Mouse (Mus musculus): ENCODE measurements around the gene Htr6. TPM values are rescaled to one million over a fixed set of nuclear protein-coding genes. Genes with fewer than 3 reads are reported as not detected.

Gene Htr6
- polyA plus RNA-seq, 1 experiment from 2014 or later, result not detected

DNA sequence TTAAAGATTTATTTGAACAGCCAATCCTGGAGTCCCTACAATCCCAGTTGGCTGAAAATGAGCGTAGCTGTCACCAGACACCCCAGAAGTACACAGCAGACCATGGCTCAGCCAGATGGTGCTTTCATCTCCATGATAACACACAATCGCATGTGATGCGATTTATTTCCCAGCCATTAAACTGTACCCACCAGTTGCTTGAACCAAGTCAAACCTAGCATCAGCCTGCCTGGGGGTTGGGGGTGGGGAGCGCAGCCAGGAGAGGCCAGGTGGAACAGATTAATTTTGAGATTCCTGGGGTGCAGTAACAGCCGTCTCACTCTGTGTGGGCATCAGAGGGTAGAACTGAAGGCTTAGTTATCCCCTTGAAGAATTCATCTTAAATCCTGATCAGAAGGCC is 29.0 kb downstream of the Htr6 start:
- Histone ChIP-seq H3K4me2 (ENCODE audit: low read depth, low read length) (no peak overlapping the region), H3K27ac (ENCODE audit: low read length) (no peak overlapping the region), H3K9ac (ENCODE audit: low read length) (no peak overlapping the region), H3K9me3 (replicated peaks; ENCODE audit: control insufficient read depth, low read length) (peaks cover 4% of the 10 kb centered on the region; the same call in 1 of the 2 replicates), H3K4me3 (replicated peaks; ENCODE audit: low read length) (no peak overlapping the region), H3K27me3 (ENCODE audit: control insufficient read depth, insufficient read depth, low read length) (no peaks in the 10 kb centered on the region), H3K4me1 (ENCODE audit: control insufficient read depth, insufficient read depth, low read length) (no peaks in the 10 kb centered on the region), H3K36me3 (ENCODE audit: control insufficient read depth, insufficient read depth, low read length) (no peaks in the 10 kb centered on the region)
- no peak for ATAC-seq (ENCODE audit: insufficient read depth, low FRiP score)
- WGBS, result 76% methylated on average over 5 of the region's 5 CpGs

DNA sequence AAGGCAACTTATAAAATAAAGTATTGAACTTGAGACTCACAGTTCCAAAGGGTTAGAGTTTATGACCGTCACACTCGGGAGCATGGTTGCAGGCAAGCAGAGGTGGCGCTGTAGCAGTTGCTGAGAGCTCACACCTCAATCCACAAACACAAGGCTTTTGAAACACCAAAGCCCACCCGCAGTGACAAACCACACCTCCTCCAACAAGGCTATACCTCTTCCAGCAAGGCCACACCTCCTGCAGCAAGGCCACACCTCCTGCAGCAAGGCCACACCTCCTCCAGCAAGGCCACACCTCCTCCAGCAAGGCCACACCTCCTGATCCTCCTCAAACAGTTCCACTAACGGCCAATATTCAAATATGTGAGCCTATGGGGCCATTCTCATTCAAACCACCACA is 30.8 kb downstream of the Htr6 start:
- no peak overlapping the region for H3K9ac ChIP-seq (ENCODE audit: low read length)
- H3K4me2 ChIP-seq (ENCODE audit: low read depth, low read length), result no peak overlapping the region
- 87% methylated on average over 5 of the region's 5 CpGs for WGBS
- H3K27ac ChIP-seq (ENCODE audit: low read length), result no peak overlapping the region
- 0 out of 2 replicates have a peak, but pooled peaks cover under 1% of the 10 kb centered on the region for H3K27me3 ChIP-seq (ENCODE audit: control insufficient read depth, insufficient read depth, low read length)
- H3K36me3 ChIP-seq (ENCODE audit: control insufficient read depth, insufficient read depth, low read length), result no peaks in the 10 kb centered on the region
- H3K9me3 ChIP-seq (replicated peaks; ENCODE audit: control insufficient read depth, low read length), result peaks cover 4% of the 10 kb centered on the region; the same call in 1 of the 2 replicates
- H3K4me3 ChIP-seq (replicated peaks; ENCODE audit: low read length), result no peak overlapping the region
- ATAC-seq (ENCODE audit: insufficient read depth, low FRiP score), result no peak
- H3K4me1 ChIP-seq (ENCODE audit: control insufficient read depth, insufficient read depth, low read length), result no peaks in the 10 kb centered on the region

DNA sequence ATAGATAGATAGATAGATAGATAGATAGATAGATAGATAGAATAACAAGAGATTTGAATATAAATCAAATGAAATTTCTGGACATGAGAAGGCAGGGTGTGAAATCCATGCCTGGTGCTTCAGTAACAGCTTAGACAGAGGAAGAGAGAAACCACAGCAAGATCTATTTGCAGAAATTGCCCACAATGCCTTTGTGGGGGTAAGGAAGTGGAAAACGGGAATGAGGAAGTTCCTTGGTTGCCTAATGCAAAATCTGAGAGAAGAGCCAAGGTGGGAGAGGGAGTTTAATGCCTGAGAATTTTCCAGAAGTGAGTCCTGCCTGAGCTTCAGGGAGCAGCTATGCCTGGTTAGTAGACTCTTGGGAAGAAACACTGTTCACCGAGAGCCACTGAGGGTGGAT is 31.8 kb downstream of the Htr6 start:
- Histone ChIP-seq H3K4me1 (ENCODE audit: control insufficient read depth, insufficient read depth, low read length) (0 out of 2 replicates have a peak, but pooled peaks cover 1% of the 10 kb centered on the region), H3K9me3 (replicated peaks; ENCODE audit: control insufficient read depth, low read length) (peaks cover 4% of the 10 kb centered on the region; the same call in 1 of the 2 replicates), H3K4me2 (ENCODE audit: low read depth, low read length) (no peak overlapping the region), H3K27me3 (ENCODE audit: control insufficient read depth, insufficient read depth, low read length) (0 out of 2 replicates have a peak, but pooled peaks cover 5% of the 10 kb centered on the region), H3K9ac (ENCODE audit: low read length) (no peak overlapping the region), H3K36me3 (ENCODE audit: control insufficient read depth, insufficient read depth, low read length) (no peaks in the 10 kb centered on the region), H3K4me3 (replicated peaks; ENCODE audit: low read length) (no peak overlapping the region), H3K27ac (ENCODE audit: low read length) (no peak overlapping the region)
- no peak for ATAC-seq (ENCODE audit: insufficient read depth, low FRiP score)
- WGBS, result 86% methylated on average over 2 of the region's 2 CpGs

DNA sequence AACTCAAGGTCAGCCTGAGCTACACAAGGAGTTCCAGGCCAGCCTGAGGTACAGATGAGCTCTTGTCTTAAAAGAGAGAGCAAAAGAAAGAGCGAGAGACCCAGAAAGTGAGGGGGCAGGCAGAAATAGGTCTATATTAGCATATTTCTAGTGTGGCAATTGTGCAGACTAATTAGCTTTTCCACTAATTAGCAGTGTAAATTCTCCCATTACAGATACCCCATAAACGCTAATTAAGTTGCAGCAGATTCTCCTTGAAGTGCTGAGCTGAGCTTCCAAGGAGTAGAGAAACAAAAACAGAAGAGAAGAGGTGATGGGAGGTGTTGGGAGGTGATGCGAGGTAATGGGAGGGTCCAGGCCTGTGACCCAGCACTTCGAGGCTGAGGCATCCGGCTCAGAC is 32.8 kb downstream of the Htr6 start:
- Histone ChIP-seq H3K9ac (ENCODE audit: low read length) (no peak overlapping the region), H3K4me3 (replicated peaks; ENCODE audit: low read length) (no peak overlapping the region), H3K27me3 (ENCODE audit: control insufficient read depth, insufficient read depth, low read length) (0 out of 2 replicates have a peak, but pooled peaks cover 5% of the 10 kb centered on the region), H3K4me2 (ENCODE audit: low read depth, low read length) (no peak overlapping the region), H3K4me1 (ENCODE audit: control insufficient read depth, insufficient read depth, low read length) (peaks cover 9% of the 10 kb centered on the region), H3K27ac (ENCODE audit: low read length) (no peak overlapping the region), H3K36me3 (ENCODE audit: control insufficient read depth, insufficient read depth, low read length) (no peaks in the 10 kb centered on the region), H3K9me3 (replicated peaks; ENCODE audit: control insufficient read depth, low read length) (peaks cover 4% of the 10 kb centered on the region; the same call in 1 of the 2 replicates)
- ATAC-seq (ENCODE audit: insufficient read depth, low FRiP score), result no peak
- 78% methylated on average over 5 of the region's 5 CpGs for WGBS

DNA sequence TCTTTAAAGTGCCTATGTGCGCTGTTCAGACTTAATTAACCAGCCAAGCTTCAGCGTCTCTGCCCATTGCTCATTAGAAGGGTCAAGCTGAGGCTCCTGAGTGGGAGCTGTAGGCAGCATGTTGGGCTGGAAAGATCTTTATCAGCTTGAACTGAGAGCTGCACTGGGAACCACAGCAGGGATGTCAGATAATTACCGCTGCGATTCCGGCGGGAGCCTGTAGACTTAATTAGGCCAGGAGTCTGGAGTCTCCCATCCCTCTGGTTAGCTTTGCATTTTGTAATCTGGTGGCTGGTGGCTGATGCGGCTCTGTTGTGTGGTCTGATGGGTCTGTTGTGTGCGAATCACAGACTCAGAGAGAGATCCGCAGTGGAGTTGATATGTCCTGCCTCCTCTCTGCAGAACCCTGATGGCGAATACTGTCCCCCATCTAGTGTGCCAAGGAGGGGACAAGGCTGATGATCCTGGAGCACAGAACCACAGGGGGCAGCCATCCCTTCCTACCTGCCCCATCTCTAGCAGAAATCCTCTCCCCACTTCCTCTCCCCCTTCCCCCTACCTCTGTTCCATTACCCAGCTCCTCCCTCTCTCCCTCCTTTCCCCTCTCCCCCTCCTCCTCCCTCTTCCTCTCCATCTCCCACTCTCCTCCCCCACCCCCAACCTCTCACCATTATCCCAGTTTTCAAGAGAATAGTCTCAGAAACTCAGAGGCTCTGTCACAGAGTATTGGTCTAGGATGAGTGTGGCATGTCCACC is 35.1 kb downstream of the Htr6 start:
- Histone ChIP-seq H3K27me3 (ENCODE audit: control insufficient read depth, insufficient read depth, low read length) (0 out of 2 replicates have a peak, but pooled peaks cover 5% of the 10 kb centered on the region), H3K27ac (ENCODE audit: low read length) (no peak overlapping the region), H3K4me3 (replicated peaks; ENCODE audit: low read length) (no peak overlapping the region), H3K4me2 (ENCODE audit: low read depth, low read length) (no peak overlapping the region), H3K9me3 (replicated peaks; ENCODE audit: control insufficient read depth, low read length) (peaks cover 9% of the 10 kb centered on the region), H3K36me3 (ENCODE audit: control insufficient read depth, insufficient read depth, low read length) (0 out of 2 replicates have a peak, but pooled peaks cover 4% of the 10 kb centered on the region), H3K4me1 (ENCODE audit: control insufficient read depth, insufficient read depth, low read length) (peaks cover 11% of the 10 kb centered on the region), H3K9ac (ENCODE audit: low read length) (no peak overlapping the region)
- ATAC-seq (ENCODE audit: insufficient read depth, low FRiP score), result no peak
- 22% methylated on average over 10 of the region's 10 CpGs for WGBS

DNA sequence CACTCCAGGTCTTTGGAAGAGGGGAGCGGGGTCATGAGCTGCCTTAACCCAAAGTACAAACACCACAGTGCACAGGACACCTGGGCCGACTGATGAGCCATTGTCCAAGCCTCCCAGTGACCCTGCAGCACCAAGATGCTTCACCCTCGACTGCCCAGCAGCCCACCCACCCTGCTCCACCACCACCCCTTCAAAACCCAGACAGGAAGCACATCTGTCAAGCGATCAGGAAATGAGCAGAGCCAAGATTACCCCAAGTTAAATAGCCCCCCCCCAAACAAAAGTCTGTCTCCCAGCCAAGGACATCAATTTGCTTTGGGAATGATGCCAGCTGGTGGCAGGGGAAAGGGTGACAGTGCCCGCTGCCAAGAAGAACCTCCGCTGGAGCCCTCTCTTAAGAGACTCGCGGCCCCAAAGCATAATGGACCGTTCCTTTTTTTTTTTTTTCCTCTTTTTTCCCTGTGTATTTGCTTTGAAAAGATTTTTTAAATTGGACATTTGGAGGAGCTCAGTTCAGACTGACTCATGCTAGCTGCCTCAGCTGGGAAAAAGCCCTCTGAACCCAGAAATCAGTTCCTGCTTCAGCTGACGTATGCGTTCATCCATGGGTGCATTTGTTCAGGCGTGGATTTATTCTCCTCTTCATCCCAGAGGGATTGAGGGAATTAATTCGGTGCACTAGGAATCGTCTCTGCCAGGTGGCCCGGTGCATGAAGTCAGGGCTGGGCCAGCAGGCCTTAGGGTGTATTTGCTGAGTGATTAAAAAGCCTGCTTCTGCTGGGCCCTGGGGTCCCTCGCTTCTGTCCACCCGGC is 37.4 kb downstream of the Htr6 start:
- WGBS, result 45% methylated on average over 17 of the region's 17 CpGs
- Histone ChIP-seq H3K27me3 (ENCODE audit: control insufficient read depth, insufficient read depth, low read length) (0 out of 2 replicates have a peak, but pooled peaks cover 5% of the 10 kb centered on the region), H3K4me1 (ENCODE audit: control insufficient read depth, insufficient read depth, low read length) (peaks cover 11% of the 10 kb centered on the region), H3K27ac (ENCODE audit: low read length) (0 out of 2 replicates have a peak overlapping the region, but pooled peaks have one; percentile 30), H3K9me3 (replicated peaks; ENCODE audit: control insufficient read depth, low read length) (peaks cover 4% of the 10 kb centered on the region), H3K9ac (ENCODE audit: low read length) (no peak overlapping the region), H3K36me3 (ENCODE audit: control insufficient read depth, insufficient read depth, low read length) (0 out of 2 replicates have a peak, but pooled peaks cover 4% of the 10 kb centered on the region), H3K4me2 (ENCODE audit: low read depth, low read length) (no peak overlapping the region), H3K4me3 (replicated peaks; ENCODE audit: low read length) (no peak overlapping the region)
- ATAC-seq (ENCODE audit: insufficient read depth, low FRiP score), result no peak

DNA sequence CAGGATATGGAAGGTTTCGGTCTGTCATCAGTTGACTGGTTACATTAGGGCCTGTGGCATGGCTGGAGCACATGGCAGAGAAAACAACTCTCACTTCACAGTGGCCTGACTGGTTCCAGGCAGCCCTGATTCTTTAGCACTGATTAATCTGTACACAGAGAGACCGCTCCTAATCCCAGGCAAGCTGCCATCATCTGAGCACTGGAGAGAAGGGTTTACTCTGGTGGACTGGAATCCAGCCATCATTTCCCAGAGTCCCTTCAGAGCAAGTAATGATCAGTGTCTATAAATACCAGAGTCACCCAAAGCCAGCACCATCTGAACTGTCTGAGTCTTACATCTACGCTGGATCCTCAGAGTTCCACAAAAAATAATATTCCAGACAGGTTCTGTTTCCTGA is 39.6 kb downstream of the Htr6 start:
- Histone ChIP-seq H3K9ac (ENCODE audit: low read length) (no peak overlapping the region), H3K9me3 (replicated peaks; ENCODE audit: control insufficient read depth, low read length) (peaks cover 4% of the 10 kb centered on the region), H3K4me1 (ENCODE audit: control insufficient read depth, insufficient read depth, low read length) (peaks cover 11% of the 10 kb centered on the region), H3K27ac (ENCODE audit: low read length) (no peak overlapping the region), H3K27me3 (ENCODE audit: control insufficient read depth, insufficient read depth, low read length) (0 out of 2 replicates have a peak, but pooled peaks cover 5% of the 10 kb centered on the region), H3K4me2 (ENCODE audit: low read depth, low read length) (no peak overlapping the region), H3K4me3 (replicated peaks; ENCODE audit: low read length) (no peak overlapping the region), H3K36me3 (ENCODE audit: control insufficient read depth, insufficient read depth, low read length) (0 out of 2 replicates have a peak, but pooled peaks cover 4% of the 10 kb centered on the region)
- WGBS, result 84% methylated on average over 3 of the region's 3 CpGs
- ATAC-seq (ENCODE audit: insufficient read depth, low FRiP score), result no peak

DNA sequence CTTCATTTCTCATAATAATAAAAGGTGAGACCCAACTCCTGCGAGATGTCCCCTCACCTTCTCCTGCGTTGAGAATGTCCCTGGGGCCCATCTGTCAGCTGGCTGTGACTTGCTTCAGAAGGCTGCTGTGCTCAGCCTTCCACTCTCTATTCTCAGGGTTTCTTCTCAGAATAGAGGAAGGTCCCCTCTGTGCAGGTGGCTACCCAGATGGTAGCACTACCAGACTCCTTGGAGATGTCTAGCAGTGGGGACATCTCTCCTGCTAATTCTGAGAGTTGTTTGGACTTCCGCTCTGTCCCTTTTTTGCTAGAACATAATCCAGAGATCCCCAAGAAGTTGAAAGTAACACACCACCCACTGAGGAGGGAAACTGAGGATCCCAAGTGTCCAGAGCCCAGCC is 40.4 kb downstream of the Htr6 start:
- Histone ChIP-seq H3K9me3 (replicated peaks; ENCODE audit: control insufficient read depth, low read length) (peaks cover 4% of the 10 kb centered on the region), H3K36me3 (ENCODE audit: control insufficient read depth, insufficient read depth, low read length) (0 out of 2 replicates have a peak, but pooled peaks cover 4% of the 10 kb centered on the region), H3K4me1 (ENCODE audit: control insufficient read depth, insufficient read depth, low read length) (peaks cover 11% of the 10 kb centered on the region), H3K9ac (ENCODE audit: low read length) (no peak overlapping the region), H3K4me3 (replicated peaks; ENCODE audit: low read length) (no peak overlapping the region), H3K4me2 (ENCODE audit: low read depth, low read length) (no peak overlapping the region), H3K27ac (ENCODE audit: low read length) (no peak overlapping the region), H3K27me3 (ENCODE audit: control insufficient read depth, insufficient read depth, low read length) (0 out of 2 replicates have a peak, but pooled peaks cover 5% of the 10 kb centered on the region)
- 78% methylated on average over 3 of the region's 3 CpGs for whole genome bisulfite sequencing
- ATAC-seq (ENCODE audit: insufficient read depth, low FRiP score), result no peak
